Mouse (Mus musculus) hindbrain, embryonic 11.5 days (tissue): ENCODE measurements around the gene Igf2. TPM values are rescaled to one million over a fixed set of nuclear protein-coding genes. Genes with fewer than 3 reads are reported as not detected.
A peak's percentile ranks its signal among the peaks of the same experiment; 100 is the strongest.

Source experiments
- ATAC-seq: fragments of 200-750 bp; cut with Nextera tagmentation; 2 replicates; pipeline ENCODE4 v1.8.0; 2017; ENCODE audit warnings: mild to moderate bottlenecking, moderate TSS enrichment, moderate library complexity; ENCODE audit not compliant: low FRiP score
- DNase-seq: peaks from one replicate; pipeline ENCODE4 v3.0.0-alpha.2; 2015; ENCODE audit warnings: low spot score
- H3K27ac ChIP-seq: fragments of 300-500 bp; sonication (generic); 2 replicates; pipeline ENCODE4 v1.5.1; 2014; ENCODE audit warnings: mild to moderate bottlenecking, low read depth, low read length
- H3K27me3 ChIP-seq: fragments of 300-500 bp; sonication (generic); 2 replicates; pipeline ENCODE4 v1.6.1; 2014; ENCODE audit warnings: mild to moderate bottlenecking, low read length, moderate library complexity, mixed read lengths; ENCODE audit not compliant: control insufficient read depth, insufficient read depth
- H3K36me3 ChIP-seq: fragments of 300-500 bp; sonication (generic); 2 replicates; pipeline ENCODE4 v1.6.1; 2014; ENCODE audit warnings: mild to moderate bottlenecking, low read length, moderate library complexity, mixed read lengths; ENCODE audit not compliant: control insufficient read depth, insufficient read depth
- H3K4me1 ChIP-seq: fragments of 300-500 bp; sonication (generic); replicated peaks from 2 replicates; pipeline ENCODE4 v1.6.1; 2014; ENCODE audit warnings: low read length, mixed read lengths; ENCODE audit not compliant: control insufficient read depth, insufficient read depth
- H3K4me2 ChIP-seq: fragments of 300-500 bp; sonication (generic); replicated peaks from 2 replicates; pipeline ENCODE4 v1.6.1; 2014; ENCODE audit warnings: mild to moderate bottlenecking, low read depth, low read length
- H3K4me3 ChIP-seq: fragments of 300-500 bp; sonication (generic); 2 replicates; pipeline ENCODE4 v1.5.1; 2014; ENCODE audit warnings: low read depth, low read length
- H3K9ac ChIP-seq: fragments of 300-500 bp; sonication (generic); 2 replicates; pipeline ENCODE4 v1.6.1; 2014; ENCODE audit warnings: low read depth, low read length
- H3K9me3 ChIP-seq: fragments of 300-500 bp; sonication (generic); 2 replicates; pipeline ENCODE4 v1.6.1; 2016; ENCODE audit warnings: low read length; ENCODE audit not compliant: control insufficient read depth
- WGBS: fragments of 180-500 bp; shearing (Covaris S2); extraction: QIAGEN DNeasy Blood & Tissue Kit; methylation state at CpG from one replicate; pipeline ENCODE4 v1.1.7; 2014; 5-methylcytosine and 5-hydroxymethylcytosine counted together
- polyA plus RNA-seq: library from polyadenylated mRNA; unstranded; fragments of >200 nt; fragmentation: Nextera tagmentation; extraction: Ambion mirVana; gene quantifications from 2 replicates; pipeline ENCODE4 v1.2.1, GENCODE M21; 2014

The Igf2 gene
- polyA plus RNA-seq, 1 experiment from 2014 or later: 268 TPM

- no peak for DNase-seq
- H3K4me2 ChIP-seq: no peak within 1 kb of the TSS
- WGBS: 84% methylated on average over 23 of the region's 23 CpGs
- no peaks in the 10 kb centered on the region for H3K4me1 ChIP-seq
- H3K27me3 ChIP-seq: peaks cover 23% of the 10 kb centered on the region
- H3K9me3 ChIP-seq: peaks cover 14% of the 10 kb centered on the region
- ATAC-seq: no peak
- no peaks in the 10 kb centered on the region for H3K36me3 ChIP-seq
- H3K4me3 ChIP-seq: no peak within 1 kb of the TSS
- no peak within 1 kb of the TSS for H3K27ac ChIP-seq
- H3K9ac ChIP-seq: no peak within 1 kb of the TSS
These were observed 3.4 kb upstream of the Igf2 start, which contains the start of gene Gm49394 for GRCm38 (mm10) chr7:142669751-142670625. Gm49394 (minus strand) TSS chr7:142669942.

- DNase-seq (no peak), ATAC-seq (no peak)
- no peak overlapping the region for H3K9ac ChIP-seq
- peaks cover 14% of the 10 kb centered on the region for H3K9me3 ChIP-seq
- H3K4me2 ChIP-seq: no peak overlapping the region
- peaks cover 38% of the 10 kb centered on the region for H3K27me3 ChIP-seq
- no peaks in the 10 kb centered on the region for H3K36me3 ChIP-seq
- no peak overlapping the region for H3K27ac ChIP-seq
- no peaks in the 10 kb centered on the region for H3K4me1 ChIP-seq
- WGBS: 94% methylated on average over 1 of the region's 1 CpGs
- H3K4me3 ChIP-seq: no peak overlapping the region
These were observed 1.7 kb upstream of the Igf2 start for GRCm38 (mm10) chr7:142668328-142668727.

- ATAC-seq: no peak
- Histone ChIP-seq H3K9me3 (peaks cover 14% of the 10 kb centered on the region), H3K4me3 (no peak overlapping the region), H3K27me3 (peaks cover 46% of the 10 kb centered on the region), H3K4me2 (no peak overlapping the region), H3K27ac (no peak overlapping the region), H3K36me3 (no peaks in the 10 kb centered on the region), H3K4me1 (no peaks in the 10 kb centered on the region), H3K9ac (no peak overlapping the region)
- 90% methylated on average over 18 of the region's 18 CpGs for WGBS
- no peak for DNase-seq
These were observed 905 bp upstream of the Igf2 start for GRCm38 (mm10) chr7:142667521-142667920.

- H3K9ac ChIP-seq: no peak overlapping the region
- H3K4me1 ChIP-seq: no peaks in the 10 kb centered on the region
- no peaks in the 10 kb centered on the region for H3K36me3 ChIP-seq
- WGBS: 71% methylated on average over 4 of the region's 4 CpGs
- peaks cover 57% of the 10 kb centered on the region for H3K27me3 ChIP-seq
- ATAC-seq: no peak
- H3K4me2 ChIP-seq: no peak overlapping the region
- H3K27ac ChIP-seq: no peak overlapping the region
- no peak overlapping the region for H3K4me3 ChIP-seq
- H3K9me3 ChIP-seq: peaks cover 12% of the 10 kb centered on the region
- DNase-seq: no peak
These were observed 507 bp downstream of the Igf2 start for GRCm38 (mm10) chr7:142666109-142666508.

- Histone ChIP-seq H3K27ac (no peak overlapping the region), H3K36me3 (no peaks in the 10 kb centered on the region), H3K4me2 (no peak overlapping the region), H3K27me3 (peaks cover 65% of the 10 kb centered on the region), H3K9me3 (peaks cover 8% of the 10 kb centered on the region; the same call in 1 of the 2 replicates), H3K4me1 (peaks cover 1% of the 10 kb centered on the region), H3K9ac (no peak overlapping the region), H3K4me3 (no peak overlapping the region)
- DNase-seq (no peak), ATAC-seq (no peak)
- WGBS: 50% methylated on average over 5 of the region's 5 CpGs
These were observed 1.3 kb downstream of the Igf2 start for GRCm38 (mm10) chr7:142665364-142665763.

- Histone ChIP-seq H3K36me3 (no peaks in the 10 kb centered on the region), H3K9ac (no peak overlapping the region), H3K4me2 (no peak overlapping the region), H3K4me1 (peaks cover 8% of the 10 kb centered on the region), H3K4me3 (no peak overlapping the region), H3K9me3 (peaks cover 1% of the 10 kb centered on the region; the same call in 1 of the 2 replicates), H3K27me3 (peaks cover 73% of the 10 kb centered on the region), H3K27ac (no peak overlapping the region)
- 2% methylated on average over 9 of the region's 9 CpGs for WGBS
- ATAC-seq: no peak
- DNase-seq: peak; percentile 33
These were observed 2.1 kb downstream of the Igf2 start for GRCm38 (mm10) chr7:142664465-142665029.

- Histone ChIP-seq H3K4me1 (peaks cover 12% of the 10 kb centered on the region), H3K9ac (peak overlapping the region; percentile 27; the same call in 1 of the 2 replicates), H3K9me3 (no peaks in the 10 kb centered on the region), H3K36me3 (no peaks in the 10 kb centered on the region), H3K27ac (no peak overlapping the region), H3K27me3 (peaks cover 78% of the 10 kb centered on the region), H3K4me3 (peak overlapping the region; percentile 20), H3K4me2 (peak overlapping the region; percentile 26; the same call in 1 of the 2 replicates)
- under 1% methylated on average over 52 of the region's 53 CpGs for WGBS
- ATAC-seq (no peak), DNase-seq (peak; percentile 60)
These were observed 2.6 kb downstream of the Igf2 start for GRCm38 (mm10) chr7:142663931-142664421.

- WGBS: 3% methylated on average over 5 of the region's 5 CpGs
- Histone ChIP-seq H3K9ac (no peak overlapping the region), H3K27me3 (peaks cover 87% of the 10 kb centered on the region), H3K9me3 (no peaks in the 10 kb centered on the region), H3K36me3 (no peaks in the 10 kb centered on the region), H3K4me2 (no peak overlapping the region), H3K4me3 (no peak overlapping the region), H3K4me1 (peaks cover 18% of the 10 kb centered on the region), H3K27ac (no peak overlapping the region)
- ATAC-seq: no peak
- DNase-seq: peak; percentile 39
These were observed 3.5 kb downstream of the Igf2 start for GRCm38 (mm10) chr7:142663151-142663550.
